Mouse (Mus musculus) brain, embryonic 14.5 days (tissue): ENCODE results near the gene Ankdd1b.

Experiments
- CTCF ChIP-seq: fragments of 200-500 bp; IDR thresholded peaks from 2 replicates; pipeline ENCODE4 v1.5.1; 2012; ENCODE audit warnings: inconsistent platforms, mild to moderate bottlenecking, moderate library complexity, borderline replicate concordance; ENCODE audit not compliant: insufficient read depth, insufficient read length; ENCODE audit errors: extremely low read depth
- POLR2A ChIP-seq: fragments of 200-500 bp; IDR thresholded peaks from 2 replicates; pipeline ENCODE4 v1.6.1; 2012; ENCODE audit warnings: mild to moderate bottlenecking, inconsistent platforms, borderline replicate concordance; ENCODE audit not compliant: poor library complexity, insufficient read depth, insufficient read length, severe bottlenecking; ENCODE audit errors: extremely low read depth

DNA sequence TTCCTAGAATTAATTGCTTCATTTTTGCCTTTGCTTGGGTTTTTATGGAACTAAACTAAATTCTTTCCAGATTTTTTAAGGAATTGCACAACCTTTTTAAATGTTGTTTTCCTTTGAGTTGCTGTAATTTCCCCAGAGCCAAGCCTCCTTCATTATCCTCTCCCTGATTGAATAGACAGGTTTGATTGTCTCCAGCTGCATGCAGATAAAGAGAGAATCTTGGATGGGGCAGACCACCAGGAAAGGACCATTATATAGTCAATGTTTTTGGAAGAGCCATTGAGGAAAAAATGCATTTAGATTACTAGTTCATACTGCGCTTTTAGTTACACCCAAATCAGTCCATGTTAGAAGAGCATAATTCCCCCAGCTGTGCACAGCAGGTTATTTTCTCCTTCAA lies 62.2 kb downstream of the Ankdd1b start:
- no peak for TF ChIP-seq CTCF
- no peak for TF ChIP-seq POLR2A
